Mouse (Mus musculus) spleen, embryonic (tissue): ENCODE results near the gene Sell.

ENCODE experiments used
- CTCF ChIA-PET: fragments of 350-600 bp; sonication (Branson Sonifier 250); formaldehyde crosslinking; loops from one replicate; lab custom pipeline; 2022; lab: Charles Lee

Gene Sell

DNA sequence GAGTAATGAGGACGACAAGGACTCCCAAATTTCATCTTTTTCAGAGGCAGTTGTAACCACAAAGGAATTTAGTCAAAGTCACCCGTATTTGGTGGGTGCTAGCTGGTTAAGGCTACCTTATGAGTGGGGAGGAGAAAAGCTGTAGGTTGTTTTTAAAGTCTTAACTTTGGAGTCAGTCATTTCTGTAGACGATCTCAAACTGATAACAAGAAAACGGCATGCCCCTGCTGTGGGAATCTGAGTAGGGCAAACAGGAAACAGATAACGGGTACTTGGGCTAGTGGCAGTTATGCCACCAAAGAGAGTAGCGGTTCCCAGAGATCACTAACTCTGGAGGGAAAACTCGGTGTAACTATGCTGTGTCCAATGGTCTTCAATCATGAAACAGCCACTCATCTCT lies 12.0 kb downstream of the Sell start:
- CTCF ChIA-PET, result interaction anchor here (0.8 kb wide), 1 partner anchor 11 kb away, joined by 3 read pairs; no protein-coding TSS in a partner anchor

DNA sequence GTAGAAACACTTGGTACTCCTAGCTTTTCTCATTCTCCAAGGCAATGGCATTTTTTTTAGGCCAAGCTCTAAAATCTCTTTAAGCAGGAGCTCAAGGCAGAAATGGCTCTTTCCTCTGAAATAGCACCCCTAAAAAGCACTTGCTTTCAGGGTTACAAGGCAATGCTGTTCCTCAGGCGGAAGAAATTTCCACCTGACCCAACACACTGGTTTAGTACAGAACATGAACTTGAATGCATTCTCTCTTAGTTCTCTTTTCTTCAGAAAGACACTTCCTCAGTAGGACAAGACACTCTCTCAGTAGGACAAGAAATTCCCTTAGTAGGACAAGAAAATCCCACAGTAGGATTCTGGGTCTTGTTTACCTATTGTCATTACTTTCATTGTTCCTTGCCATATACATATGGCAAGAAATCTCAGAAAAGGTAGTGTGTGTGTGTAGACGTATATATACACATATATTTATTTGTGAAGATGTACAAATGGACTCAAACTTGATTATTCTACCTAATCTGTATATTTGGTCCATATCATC lies 12.9 kb downstream of the Sell start:
- CTCF ChIA-PET, result interaction anchor here (0.6 to 1.2 kb wide), 2 partner anchors 17 to 135 kb away, joined by 4 read pairs; no protein-coding TSS in a partner anchor

DNA sequence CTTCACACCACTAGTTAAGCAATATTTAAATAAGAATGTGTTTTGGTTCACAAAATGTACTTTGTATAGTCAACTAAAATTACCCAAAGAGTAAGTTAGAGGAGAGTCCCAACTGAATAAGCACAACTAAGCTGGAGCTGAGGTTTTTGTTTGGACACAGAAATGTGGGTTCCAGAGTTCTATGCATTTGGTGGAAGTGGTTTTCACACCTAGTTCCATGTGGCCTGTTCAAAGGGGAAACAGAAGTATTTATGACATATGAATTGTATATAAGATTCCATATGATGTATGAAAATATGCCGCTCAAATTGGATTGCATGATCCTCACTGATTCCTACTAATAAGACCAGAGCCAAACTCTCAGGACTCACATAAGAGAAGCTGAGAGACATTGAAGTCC lies 13.6 kb downstream of the Sell start:
- CTCF ChIA-PET, result interaction anchor here (0.9 to 1.2 kb wide), 3 partner anchors 12 to 136 kb away, joined by 3 to 8 read pairs (median 4); no protein-coding TSS in a partner anchor

DNA sequence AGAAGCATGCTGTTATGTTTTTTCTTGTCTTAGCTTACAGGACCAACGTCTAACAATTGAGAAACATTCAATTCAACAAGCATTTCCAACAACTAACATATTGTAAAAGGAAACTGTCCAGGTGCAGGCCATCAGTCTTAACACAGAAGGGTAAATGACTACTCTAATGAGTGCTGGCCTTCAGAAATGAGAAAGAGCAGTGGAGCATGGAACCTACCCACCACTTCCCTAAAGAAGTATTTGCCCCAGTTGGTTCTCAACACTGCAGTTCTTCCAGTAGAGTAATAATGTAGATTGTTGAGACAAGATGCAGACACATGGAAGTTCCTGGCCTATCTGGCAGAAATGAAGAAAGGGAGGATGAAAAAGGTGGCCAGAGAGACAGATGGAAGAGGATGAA lies 14.7 kb downstream of the Sell start:
- CTCF ChIA-PET, result interaction anchor here (1.2 kb wide), 1 partner anchor 62 kb away, joined by 8 read pairs; no protein-coding TSS in a partner anchor

DNA sequence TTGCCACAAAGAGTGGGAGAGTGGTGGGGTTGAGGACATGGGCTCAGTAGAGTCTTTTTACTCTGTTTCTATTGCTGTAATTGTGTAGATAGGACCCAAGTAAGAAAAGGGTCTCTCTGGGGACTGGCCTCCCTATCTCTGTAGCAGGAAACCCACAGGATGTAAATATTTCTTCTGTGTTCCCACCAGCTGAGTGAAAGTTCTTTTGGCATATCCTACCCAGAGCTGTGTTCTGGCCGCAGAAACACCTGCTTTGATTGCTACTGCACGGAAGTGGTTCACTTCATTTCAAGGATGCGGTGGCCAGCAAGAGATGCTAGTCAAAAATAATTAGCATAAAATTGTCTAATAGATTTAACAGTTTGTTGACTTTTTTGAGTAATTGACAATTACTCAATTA lies 15.2 kb downstream of the Sell start:
- CTCF ChIA-PET, result no interaction called here

DNA sequence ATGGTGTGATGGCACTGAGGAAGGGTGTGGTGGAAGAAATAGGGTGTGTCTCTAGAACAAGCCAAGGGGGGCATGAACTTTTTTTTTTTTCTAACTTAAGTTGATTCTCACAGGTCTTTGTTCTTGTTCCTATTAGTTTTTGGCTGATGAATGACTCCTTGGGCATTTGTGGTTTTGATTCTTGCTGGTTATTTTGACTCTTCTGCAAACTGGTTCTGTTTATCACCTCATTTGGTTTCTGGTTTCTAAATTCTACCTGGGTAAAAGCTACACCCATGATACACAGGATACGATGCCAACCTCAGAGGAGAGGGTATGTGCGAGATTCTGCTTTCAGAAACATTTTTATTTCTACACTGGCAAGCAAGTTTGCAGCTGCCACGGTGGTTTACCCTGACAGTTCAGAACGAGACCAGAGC lies 16.6 kb downstream of the Sell start:
- CTCF ChIA-PET, result no interaction called here

DNA sequence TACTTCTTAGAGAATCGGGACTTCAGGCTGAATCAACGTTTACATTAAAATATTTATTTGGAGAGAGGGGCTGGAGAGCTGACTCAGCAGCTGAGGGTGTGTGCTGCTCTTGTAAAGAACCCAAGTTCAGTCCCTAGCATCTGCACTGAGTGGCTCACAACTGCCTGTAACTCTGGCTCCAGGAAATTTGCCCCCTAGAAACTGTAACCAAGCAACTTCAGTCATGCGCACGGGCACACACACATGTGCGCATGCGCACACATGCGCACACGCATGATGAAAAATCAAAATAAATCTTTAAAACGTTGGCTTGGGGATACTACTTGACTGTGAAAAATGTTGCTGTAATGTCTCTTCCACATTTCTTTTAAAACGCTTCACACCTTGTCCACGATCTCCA lies 17.3 kb downstream of the Sell start:
- CTCF ChIA-PET, result interaction anchor here (0.8 kb wide), 1 partner anchor 10 kb away, joined by 3 read pairs; no protein-coding TSS in a partner anchor

DNA sequence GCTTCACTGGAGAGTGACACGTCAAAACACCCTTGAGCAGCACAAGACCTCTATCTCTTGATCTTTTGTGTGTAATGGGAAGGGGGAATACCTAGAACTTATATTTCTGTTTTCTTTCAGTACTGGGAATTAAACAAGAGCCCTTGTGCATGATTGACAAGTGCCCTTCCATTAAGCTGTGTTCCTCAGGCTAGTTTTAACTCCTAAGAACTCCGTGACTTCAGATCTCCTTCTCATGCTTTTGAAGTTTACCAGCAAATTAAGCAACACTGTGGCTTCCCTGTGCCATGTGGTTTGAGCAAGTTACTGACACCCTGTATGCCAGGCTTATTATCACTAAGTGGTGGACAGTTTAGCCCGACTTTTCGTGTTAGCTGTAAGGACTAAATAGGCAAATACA lies 21.3 kb downstream of the Sell start:
- CTCF ChIA-PET, result interaction anchor here (0.8 kb wide), 1 partner anchor 21 kb away, joined by 4 read pairs; the partner anchor contains the start of gene Sell

DNA sequence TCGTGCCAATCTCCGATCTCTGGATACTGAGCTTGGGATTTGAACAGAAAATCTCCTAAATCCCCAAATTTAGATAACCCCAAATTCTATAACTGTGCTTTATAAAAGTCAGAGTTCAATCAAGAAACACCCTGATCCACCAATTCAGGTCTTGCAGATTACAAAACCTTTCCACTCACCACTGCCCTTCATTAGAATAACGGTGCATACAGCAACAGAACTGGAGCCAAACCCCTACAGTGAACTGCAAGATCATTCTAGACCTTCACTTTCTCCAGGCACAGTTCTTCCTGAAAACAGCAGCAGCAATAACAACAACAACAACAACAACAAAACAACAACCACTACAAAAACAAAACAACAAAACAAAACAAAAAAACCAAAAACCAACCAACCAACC lies 25.0 kb downstream of the Sell start:
- CTCF ChIA-PET, result no interaction called here

DNA sequence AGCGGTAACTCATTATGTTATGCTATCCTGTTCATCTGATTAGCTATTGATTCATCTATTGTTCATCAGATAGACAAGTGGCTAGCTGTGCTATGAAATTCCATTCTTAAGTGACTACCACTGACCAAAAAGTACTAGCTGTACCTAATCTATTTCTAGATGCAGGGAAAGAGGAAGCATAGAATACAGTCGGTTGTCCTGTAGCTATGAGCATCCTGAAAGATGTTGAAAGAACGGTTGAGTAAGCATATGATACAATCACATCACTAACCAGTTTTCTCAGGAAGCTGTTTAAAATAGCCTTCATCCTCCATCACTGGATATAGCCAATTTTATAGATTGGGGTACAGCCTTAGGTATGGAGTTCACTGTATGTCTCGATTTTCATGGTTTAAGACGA lies 26.1 kb downstream of the Sell start:
- CTCF ChIA-PET, result interaction anchor here (0.5 to 1.1 kb wide), 2 partner anchors 12 to 38 kb away, joined by 3 read pairs; no protein-coding TSS in a partner anchor

DNA sequence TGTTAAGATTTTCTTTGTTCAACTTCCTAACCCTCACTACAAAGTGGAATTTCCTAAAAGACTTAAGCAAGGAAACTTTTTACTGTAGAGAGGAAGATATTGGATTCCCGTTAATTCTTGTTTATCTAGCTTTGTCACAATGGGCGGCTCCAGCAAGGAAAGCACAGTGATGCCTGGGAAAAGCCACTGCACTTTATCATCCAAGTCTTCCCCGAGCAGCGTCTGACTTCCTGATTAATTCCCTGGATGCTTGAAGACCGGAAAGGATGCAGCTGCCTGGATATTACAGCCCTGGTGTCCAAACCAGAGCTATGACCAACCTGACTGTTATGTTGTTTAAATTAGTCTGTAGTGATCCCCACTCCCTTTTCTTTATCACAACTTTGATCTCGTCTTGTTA lies 35.0 kb downstream of the Sell start:
- CTCF ChIA-PET, result no interaction called here

DNA sequence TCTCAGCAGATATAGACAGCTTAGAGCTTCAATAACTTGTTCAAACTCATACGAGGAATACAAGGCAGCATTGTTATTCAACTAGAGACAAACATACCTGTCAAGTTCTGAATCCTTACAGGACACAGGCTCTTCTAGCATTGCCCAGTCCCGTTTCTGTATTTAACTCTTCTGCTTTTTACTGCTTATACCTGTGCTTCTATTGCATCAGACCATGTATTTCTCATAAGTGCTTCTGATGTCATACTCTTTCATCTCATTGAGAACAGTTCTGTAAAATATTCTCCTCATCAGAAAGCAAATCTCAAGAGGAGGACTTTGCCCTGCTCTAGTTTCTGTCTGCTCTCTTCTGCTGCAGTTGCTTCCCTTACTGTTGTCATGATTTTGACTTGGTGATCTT lies 36.1 kb downstream of the Sell start:
- CTCF ChIA-PET, result no interaction called here

DNA sequence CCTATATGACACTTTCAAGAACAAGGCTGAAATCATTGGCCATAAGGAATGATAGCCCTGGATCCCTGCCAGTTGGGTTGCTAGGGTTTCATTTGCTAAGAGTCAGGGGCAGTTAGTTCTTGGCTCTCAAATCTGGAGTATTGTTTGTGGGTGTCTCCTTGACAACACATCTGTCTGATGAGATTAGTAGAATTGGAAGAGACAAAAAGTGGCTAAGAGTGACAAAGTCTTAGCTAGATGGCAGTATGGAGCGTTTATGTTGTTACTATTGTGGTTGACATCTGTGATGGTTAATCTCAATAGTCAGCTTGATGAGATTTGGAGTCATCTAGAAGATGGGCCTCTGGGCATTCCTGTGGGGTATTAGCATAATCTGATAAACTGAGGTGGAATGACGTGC lies 36.6 kb downstream of the Sell start:
- CTCF ChIA-PET, result no interaction called here

DNA sequence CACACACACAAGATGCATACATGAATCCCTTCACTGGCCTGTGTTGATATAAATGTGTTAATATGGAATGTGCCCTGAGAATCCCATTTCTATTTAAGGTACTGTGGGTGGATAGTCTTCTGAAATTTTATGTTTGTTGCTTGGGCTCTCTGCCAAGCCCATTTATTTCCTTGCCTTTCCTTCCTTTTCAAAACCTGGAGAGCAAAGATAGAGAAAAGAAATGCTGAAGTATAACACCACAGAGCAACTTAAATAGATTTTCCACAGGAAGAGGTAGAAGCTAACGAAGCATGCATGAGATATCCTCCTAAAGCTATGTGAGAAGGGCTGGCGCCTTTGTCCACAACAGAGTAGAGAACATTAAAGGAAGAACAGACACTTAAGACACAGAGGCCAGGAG lies 48.0 kb downstream of the Sell start:
- CTCF ChIA-PET, result interaction anchor here (0.6 kb wide), 2 partner anchors 29 to 69 kb away, joined by 3 to 4 read pairs; no protein-coding TSS in a partner anchor

DNA sequence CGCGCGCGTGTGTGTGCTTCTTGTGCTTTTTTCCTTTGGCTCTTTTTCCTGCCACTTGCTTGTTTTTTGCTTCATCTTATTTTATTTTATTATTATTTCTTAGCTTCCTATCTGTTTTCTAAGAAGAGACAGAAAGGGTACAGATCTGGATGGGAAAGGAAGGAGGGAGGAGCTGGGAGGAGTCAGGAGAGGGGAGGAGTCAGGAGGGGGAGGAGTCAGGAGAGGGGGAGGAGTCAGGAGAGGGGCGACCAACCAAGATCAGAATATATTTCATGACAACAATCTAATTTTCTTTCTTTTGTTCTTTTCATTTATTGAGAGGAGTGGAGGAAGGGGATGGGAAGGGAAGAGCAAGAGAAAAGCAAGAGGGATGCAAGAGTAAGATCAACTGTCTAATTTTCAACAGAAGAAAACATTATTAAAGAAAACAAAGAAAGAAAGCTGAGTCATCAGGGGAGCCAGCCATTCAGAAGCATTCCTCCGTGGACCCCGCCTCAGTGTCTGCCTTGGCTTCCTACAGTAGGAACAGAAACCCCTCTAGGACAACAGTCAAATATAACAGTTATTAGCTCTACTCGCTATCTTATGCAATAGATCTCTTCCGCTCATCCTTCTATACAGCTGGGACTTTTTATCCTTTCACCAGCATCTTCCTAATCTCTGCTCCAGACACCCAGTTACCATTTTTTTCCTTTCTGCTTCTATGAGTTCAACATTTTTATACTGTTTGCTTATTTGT lies 49.0 kb downstream of the Sell start:
- CTCF ChIA-PET, result interaction anchor here (0.6 kb wide), 1 partner anchor 11 kb away, joined by 3 read pairs; no protein-coding TSS in a partner anchor

DNA sequence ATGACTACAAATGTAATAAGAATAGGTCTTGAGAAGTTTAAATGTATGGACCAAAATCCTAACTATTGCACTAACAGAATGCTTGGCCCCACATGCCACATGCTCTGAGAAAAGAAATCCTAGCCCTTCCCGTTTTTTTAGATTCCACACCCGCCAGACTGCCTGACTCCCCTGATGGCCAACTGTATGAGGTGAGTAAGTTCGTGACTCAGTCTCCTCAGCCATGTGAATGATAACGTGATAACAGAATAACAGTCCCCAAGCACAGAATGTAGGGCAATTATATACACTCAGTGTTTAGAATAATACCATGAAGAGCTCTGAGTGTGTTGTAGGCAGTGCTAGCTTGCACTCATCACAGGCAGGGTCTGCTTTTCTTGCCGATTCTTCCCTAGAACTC lies 52.5 kb downstream of the Sell start:
- CTCF ChIA-PET, result no interaction called here

DNA sequence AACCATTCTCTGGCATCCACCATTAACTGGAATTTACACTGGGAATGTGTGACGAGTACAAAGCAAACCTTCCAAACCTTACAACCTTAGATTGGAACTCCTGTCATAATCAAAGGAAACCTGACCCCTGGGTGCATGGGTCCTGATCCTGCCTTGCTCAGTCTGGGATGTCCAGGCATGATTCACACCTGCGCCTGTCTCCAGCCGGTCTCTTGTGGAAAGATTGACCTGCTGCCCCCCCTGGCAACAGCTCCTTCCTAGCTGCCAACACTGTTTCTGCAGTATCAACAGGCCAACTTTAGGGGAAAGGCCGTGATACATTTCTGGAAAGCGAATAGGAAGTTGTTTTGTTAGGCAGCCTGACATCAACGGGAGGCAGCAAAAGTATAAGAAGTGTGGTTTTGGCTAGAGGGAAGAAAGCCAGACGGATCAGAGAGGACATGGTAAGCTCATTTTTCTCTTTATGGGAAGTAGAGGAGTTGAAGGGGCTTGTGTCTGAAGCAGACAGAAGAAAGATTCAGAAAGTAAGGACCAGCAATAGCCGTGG lies 53.2 kb downstream of the Sell start, which contains the start of gene Selp:
Gene Selp, plus strand, starts transcription at position 318 of the 547 bp plus-strand sequence.
- CTCF ChIA-PET, result interaction anchor here (0.7 kb wide), 1 partner anchor 36 kb away, joined by 5 read pairs; the partner anchor contains the start of gene F5

DNA sequence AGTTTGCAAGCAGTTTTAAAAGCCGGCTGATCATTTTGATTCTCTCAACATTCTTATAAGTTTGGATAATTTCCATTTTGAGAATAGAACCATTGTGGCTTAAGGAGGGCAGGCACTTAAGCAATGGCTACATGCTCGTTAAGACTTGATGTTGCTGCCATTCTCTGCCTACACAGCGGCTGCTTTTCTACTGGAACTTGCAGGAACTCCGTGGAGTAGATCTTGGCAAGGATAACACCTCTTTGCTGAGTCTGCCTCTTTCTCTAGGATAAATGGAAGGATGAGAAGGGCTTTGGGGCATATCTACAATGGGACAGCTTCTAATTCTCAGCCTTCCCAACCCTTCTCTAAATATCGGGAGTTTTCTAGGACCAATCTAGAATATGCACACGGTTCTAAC lies 53.9 kb downstream of the Sell start:
- CTCF ChIA-PET, result no interaction called here

DNA sequence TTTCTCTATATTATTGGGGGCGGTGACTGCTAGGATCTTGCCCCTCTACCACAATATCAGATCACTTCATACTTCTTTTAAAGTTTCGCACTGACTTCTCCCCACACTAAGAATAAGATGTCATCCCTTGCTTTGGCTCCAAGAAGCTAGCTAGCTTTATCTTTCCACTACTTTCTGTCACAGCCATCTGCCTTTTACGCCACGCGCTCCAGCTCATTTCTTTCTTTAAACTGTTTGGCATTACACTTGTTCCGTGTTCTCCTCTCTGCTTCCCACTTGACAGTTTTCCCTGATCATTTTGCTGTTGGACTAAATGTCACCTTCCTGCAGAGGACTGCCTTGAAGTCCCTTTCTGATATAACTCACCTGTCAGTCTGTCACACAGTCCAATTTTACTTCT lies 56.1 kb downstream of the Sell start:
- CTCF ChIA-PET, result no interaction called here

DNA sequence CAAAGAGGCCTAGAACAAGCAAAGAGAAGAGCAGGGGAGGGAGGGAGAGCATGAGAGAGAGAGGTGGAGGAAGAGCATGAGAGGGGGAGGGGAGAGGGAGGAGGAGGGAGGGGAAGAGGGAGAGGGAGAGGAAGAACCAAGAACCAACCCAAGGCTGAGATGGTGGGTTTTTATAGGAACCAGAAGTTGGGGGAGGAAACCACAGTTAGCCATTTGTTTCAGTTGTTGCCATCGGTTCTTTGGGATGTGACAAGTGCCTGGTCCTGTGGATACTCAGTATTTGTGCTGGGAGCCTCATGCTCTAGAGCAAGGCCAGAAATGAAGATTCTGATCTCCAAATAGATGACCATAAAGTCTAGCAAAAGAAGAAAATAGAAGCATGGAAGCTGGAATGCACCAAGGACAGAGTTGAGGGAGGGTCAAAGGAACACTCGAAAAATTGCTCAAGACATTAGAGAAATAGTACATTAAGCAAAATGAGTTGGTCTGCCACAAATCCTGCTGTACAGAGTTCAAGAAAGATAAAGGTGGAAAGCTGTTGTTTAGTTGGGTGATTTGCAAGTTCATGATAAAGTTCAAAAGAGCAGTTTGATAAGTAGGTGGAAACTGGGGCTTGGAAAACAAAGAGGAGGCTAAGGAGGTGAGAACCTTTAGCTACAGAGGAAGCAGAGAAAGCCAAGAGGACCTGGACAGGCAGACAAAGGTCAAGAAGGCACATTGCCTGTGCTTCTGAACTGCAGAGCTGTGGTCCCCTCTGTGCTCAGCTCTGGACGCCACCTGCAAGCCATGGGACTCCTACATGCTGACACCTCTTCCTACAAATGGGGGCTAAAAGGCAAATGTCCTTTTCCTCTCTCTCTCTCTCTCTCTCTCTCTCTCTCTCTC lies 58.4 kb downstream of the Sell start:
- CTCF ChIA-PET, result no interaction called here

DNA sequence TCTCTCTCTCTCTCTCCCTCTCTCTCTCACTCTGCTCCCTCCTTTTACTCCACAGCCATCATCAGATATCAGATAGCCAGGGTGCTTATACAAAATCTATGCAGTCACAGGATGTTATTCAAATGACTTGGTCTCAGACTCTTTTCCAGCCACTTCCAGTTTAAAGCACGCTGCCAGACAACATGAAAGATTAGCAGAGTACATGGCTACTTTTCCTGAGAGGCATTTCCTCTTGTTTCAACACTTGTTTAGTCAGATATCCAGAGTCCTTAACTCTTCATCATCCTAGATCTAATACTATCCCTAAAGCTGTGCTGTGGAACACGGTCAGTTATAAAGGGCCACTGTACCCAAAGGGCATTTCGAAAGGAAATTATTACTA lies 59.0 kb downstream of the Sell start:
- CTCF ChIA-PET, result no interaction called here
